Mouse (Mus musculus) T-helper 2 cell (primary cell): Measurements from ENCODE around the gene Lifr.

Experiments
- in situ Hi-C: fragments of 300-600 bp; cut with MboI, MseI; formaldehyde crosslinking; loops from one replicate; pipeline ENCODE4 v1.15.1; 2025; ENCODE audit warnings: high pct_unique_total_duplicates

Lifr gene

DNA sequence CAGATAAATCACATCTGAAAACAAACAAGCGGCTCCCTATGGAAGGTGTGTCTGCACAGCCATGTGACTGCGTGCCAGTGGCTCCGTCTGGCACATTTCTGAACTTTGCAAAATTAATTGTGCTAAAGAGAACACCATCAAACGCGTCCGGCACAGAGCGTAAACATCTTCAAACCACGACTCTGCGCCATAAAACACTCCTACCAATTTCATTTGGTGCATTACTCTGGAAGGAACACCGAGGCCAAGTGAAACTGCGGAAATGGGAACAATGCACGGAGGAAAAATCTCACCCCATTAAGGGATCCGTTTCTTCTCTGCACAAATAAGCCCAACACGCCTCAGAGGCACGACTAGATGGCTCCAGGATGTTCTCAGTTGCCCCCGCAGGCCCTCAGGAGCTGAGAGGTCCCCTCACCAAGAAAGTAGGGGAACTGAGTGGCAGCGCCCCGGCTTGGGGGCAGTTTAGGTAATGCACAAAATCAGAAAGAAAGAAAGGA lies 38.3 kb downstream of the Lifr start:
- in situ Hi-C loops, result no loop called here

DNA sequence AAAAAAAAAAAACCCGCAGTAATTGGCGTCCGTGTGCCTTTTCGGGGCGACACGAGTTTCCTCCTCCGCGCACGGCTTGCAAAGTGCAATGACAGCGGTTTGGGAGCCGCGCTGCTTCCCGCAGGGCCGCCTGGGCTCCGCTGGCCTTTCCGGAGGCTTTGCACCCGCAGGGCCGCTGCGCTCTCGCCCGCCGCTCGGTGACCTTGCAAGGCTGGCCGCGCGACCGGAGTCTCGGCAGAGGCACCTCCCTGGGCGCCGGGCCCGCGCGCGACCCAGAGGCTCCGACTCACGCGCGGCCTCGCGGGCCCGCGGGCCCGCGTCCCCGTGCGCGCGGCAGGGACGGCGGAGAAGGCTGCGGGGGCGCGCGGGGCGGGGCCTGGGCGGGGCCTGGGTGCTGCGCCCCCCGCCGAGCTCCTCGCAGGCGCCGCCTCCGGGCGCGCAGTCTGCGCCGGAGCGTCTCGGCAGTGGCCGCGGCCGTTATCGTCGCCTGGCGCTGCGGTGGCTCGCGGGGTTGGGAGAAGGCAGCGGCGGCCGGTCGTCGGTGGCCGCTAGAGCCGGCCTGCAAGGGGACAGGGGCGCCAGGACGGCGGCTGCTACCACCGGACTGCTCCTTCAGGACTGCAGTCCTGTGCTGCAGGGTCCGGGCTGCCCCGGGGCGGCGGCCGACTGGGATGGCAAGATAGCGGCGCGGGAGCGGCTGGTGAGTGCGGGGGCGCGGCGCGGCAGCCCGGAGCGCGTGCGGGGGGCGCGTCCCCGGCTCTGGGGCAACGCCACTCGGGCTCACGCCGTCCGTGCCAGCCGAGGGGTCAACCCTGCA lies 38.9 kb downstream of the Lifr start:
- in situ Hi-C loops, result no loop called here

DNA sequence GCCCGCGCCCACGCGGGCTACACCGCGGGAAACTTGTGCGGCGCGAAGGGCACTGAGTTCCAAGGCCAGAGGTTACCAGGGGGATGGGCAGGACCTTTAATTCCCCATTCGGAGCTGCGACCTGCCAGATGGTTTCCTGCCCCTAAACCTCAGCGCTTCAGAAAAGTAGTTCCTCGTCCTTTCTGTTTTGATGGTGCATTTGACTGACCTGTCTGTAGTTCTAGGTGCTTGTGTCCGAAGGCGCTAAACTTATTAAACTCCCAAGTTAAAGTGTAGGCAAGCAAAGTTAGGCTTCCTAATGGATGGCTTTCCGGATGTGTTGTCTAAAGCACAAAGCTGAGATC lies 39.5 kb downstream of the Lifr start:
- in situ Hi-C loops, result no loop called here

DNA sequence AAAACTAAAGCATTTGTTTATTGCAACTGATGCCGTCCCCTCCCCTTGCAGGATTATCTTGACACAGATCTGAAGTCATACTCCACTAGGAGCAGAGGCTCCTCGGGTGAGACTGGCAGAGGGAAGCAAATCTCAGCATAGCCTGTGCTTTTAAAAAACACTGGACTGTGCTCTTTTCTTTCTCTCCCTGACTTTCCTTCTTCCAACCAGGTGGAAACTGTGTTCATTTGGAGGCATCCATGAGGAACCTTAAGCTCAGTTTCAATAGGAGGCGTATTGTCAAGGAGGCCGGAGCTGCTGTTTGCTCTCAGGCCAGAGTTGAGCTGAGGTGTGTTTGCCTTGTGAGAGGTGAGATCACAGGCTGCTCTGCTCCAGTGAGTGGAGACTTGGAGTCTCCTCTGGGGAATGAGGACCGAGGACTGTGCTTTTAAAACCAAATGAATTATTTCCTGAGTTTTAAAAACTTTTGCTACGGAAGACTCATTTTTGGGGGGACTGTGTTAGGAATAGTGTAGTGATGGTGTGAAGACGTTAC lies 40.3 kb downstream of the Lifr start:
- in situ Hi-C loops, result no loop called here

DNA sequence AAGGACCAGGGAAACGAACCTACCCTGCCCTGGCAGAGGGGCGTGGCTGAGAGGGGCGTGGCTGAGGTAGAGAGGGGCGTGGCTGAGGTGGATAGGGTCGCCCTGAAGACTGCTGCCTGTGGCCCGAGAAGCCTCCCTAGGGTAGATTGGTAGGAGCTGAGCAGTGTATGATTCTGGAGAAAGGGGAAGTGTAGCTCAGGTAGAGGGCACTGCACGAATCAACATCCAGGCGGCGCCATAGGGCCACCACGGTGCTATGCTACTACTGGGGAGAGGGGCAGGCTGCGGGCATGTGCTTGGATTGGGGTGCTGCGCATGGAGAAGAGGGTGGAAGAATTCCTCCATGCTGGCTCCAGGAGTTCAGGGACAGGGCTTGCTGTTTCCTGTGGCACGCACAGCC lies 42.3 kb downstream of the Lifr start:
- in situ Hi-C loops, result no loop called here

DNA sequence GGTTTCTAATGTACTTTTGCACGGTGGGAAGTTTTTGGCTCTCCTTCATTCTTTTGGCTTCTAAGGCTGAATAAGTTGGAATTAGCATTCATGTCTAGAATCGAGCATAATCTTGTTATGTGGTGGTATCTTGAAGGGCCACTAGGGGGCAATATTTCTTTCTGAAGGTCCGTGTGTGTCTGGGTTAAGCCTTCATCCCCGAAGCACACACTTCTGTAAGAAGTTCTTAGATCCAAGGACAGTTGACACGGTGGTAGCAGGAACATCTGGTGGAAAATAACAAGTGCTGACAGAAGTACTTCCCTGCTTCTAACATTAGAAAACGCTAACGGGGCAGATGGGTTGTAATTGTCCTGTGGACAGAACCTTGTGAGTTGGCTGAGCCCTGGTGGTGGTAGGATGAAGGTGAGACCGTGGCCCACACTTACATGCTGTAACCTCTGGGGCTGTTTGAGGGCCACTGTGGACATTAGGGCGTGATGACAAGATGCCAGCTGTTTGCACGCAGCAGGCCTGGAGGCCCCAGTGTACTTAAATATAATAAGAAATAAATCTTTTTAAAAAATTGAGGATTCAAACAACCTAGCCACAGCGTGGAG lies 44.1 kb downstream of the Lifr start:
- in situ Hi-C loops, result loop anchor here (5.0 kb wide), 2 partner anchors 83 to 227 kb away; no protein-coding TSS in a partner anchor

DNA sequence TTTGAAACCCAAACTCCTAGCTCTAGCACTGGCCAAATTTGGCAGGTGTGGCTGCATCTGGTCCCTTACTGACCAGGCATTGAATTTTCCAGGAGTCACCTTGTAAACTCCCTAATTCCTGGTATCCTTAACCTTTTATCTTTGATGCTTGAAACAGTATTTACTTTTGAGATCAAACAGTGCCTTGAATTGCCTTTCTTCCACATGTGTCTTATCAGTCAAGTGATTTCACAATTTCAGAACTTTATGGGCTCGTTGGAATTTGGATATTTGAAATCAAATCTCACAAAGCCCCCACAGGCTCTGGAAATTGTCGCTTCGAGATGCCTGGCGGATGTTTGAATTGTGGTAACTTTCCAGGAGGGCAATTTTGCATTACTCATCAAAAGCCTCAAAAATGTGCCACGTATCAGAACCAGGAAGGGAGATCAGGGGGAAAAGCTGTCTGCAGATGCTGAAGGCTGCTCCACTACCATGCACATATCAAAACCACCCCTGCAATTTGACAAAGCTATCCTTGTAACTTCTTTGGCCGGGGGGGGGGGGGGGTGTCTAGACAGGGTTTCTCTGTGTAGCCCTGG lies 45.7 kb downstream of the Lifr start:
- in situ Hi-C loops, result loop anchor here (5.0 kb wide), 2 partner anchors 81 to 229 kb away; no protein-coding TSS in a partner anchor

DNA sequence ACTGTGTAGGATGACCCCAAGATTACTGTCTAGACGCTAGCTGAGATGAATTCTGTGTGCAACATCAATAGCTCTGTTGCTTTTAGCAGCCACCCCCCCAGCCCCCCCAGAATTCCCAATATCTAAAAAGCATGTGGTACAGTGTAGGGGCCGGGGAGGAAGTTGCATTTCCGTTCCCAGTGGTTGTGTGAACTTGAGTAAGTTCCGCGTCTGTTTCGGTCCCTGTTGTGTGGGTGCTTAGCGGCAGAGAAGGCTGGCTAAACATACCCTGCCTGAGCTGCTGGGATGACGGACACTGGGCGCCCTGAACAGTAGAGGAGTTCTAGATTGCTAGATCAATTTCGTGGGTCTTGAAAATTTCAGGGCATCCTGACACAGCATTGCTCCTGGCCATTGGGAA lies 46.5 kb downstream of the Lifr start:
- in situ Hi-C loops, result loop anchor here (5.0 kb wide), 2 partner anchors 80 to 230 kb away; no protein-coding TSS in a partner anchor

DNA sequence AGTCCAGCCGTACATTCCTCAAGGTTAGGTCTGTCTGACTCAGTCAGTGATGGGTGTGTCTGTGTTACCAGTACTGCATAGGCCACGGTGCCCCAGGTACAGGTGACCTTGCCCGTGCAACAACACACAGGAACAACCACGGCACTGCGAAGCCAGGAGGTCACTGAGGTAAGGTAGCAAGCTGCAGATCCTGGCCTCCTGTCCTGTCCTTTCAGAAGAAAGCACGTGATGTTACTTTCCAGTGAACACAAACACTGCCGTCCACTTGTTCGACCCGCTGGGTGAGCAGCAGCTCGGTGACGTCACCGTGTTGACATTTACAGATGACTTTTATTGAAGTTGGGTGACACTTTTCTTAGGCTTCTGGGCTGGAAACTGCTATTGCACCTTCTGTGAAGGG lies 47.2 kb downstream of the Lifr start:
- in situ Hi-C loops, result loop anchor here (5.0 kb wide), 2 partner anchors 80 to 230 kb away; no protein-coding TSS in a partner anchor

DNA sequence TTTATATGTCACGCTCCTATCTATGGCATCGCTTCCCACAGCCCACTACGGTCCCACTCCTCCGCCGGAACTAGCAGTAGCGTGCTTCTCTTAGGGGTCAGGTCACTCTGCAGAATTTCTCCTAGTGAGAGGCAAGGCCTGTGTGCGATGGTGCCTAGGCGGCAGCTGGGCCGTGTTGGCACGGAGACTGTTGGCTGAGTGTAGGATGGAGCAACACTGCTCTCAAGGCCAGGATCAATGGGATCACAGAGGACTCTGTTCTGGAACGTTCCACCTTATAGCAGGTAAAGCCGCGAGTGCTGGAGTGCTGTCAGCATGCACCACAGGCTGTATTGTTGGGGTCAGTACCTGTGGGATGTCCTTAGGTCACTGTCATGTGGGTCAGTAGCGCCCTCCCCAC lies 48.1 kb downstream of the Lifr start:
- in situ Hi-C loops, result loop anchor here (5.0 kb wide), 2 partner anchors 79 to 231 kb away; no protein-coding TSS in a partner anchor

DNA sequence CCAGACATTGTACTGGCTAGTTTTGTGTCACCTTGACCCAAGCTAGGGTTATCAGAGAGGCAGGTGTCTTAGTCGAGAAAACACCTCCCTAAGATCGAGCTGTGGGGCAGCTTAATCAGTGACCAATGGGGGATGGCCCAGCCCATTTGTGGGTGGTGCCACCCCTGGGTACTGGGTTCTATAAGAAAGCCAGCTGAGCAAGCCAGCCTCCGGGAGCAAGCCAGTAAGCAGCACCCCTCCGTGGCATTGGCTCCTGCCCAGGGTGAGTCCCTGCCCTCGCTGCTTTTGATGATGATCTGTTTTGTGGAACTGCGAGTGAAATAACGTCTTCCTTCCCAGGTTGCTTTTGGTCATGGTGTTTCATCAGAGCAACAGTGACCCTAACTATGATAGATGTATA lies 49.9 kb downstream of the Lifr start:
- in situ Hi-C loops, result no loop called here

DNA sequence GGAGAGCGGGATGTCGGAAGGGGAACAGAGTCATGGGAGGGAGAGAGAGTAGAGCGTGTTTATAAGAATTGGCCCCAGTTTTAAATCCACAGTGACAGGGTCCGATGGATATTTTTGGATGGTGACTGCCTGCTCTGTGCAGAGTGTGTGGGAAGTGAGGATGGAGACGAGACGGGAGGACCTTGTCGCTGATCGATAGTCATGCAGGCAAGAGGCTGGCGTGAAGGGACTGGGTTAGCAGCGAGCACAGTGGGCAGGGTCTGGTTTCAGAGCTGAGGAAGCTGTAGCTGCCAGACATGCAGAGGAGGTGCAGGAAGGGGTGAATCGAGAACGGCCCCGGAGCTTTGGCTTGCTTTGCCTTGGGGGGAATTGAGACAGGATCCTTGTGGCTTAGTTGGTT lies 50.8 kb downstream of the Lifr start:
- in situ Hi-C loops, result no loop called here

DNA sequence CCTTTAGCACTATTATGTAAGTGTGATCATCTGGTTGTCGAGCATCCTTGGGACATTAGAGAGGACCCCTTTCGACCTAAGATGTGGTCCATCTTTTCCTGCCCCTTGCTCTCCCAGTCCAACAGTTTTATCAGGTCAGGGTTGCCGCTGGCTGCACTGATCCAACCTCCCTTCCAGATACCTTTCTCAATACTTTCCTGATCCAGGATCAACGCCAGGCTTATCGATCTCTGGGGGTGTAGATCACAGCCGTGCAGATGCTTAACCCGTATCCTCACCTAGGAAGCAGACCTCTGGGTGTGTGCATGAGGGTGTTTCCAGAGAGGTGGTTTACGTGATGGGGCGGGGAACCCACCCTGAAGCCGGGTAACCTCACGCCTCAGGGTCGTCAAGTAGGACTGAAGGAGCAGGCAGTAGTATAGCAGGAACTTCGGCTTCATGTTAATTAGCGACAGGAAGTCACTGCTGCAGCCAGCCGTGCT lies 53.3 kb downstream of the Lifr start:
- in situ Hi-C loops, result no loop called here

DNA sequence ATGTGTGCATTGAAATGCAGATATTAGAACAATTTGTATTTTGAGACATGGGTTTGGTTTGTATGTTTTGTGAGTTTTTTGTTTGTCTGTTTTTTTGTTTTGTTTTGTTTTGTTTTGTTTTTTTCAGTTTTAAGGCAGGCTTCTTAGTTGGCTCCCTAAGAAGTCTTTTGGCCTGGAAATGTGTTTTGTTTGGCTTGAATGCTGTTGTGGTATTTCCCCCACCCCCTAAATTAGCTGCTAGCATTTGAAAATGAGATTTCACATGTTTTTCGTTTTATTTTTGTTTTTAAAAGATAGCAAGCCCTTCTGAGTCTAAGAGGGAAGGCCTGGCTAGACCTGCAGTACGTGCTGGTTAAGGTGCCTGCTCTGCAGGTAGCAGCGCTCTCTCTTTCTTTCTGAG lies 54.1 kb downstream of the Lifr start:
- in situ Hi-C loops, result no loop called here

DNA sequence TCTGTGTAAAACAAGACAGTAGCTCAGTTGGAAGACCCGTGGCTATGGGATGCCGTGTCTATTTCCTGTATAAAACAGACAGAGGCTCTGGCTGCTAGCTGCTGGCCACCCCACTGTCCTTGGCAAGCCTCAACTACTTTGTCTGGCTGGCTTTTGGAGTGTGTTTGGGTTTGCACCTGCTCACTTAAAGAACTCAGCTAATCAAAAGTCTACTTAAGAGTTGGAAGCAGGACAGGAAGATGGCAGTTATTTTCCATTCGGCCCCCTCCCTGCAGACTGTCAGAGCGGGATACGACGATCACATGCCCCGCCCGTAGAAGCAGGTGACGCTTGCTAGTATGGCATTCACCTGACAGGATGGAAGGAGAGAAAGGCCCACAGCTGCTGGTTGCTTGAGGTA lies 54.5 kb downstream of the Lifr start:
- in situ Hi-C loops, result no loop called here

DNA sequence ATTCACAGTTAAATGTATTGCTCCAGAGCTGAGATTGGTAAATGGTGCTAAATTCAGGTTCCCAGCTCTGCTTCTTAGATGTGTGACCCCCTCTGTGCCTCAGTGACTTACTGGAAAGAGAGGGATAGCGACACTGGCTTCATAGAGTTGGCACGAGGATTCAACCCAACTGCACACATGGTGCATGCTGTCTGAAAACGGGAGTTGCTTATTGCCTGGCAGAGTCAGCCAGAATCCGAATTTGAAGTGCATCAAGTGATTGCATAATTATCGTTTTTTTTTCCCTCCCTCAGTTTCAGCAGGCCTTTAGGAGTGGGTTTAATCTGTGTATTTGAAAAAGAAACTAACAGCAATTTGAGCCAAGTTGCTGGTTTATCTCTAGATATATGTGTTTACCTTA lies 55.1 kb downstream of the Lifr start:
- in situ Hi-C loops, result no loop called here

DNA sequence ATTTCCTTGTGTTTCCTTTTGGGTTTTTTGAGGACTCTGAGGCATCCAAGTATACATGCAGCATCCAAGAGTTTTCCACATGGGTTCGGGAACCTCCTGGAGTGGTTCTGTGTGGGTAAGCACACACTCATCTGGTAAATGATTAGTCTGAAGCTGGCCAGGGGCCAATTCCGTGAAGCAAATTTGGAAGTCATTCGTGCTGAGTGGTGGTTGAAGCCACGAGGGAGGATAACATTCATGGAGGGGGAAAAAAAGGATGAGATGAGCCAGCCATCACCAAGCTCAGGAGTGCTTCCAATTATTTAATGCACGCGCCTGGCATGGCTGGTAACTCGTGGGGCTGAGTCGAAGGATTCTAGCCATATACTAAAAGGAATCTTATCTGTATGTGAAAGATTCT lies 56.1 kb downstream of the Lifr start:
- in situ Hi-C loops, result no loop called here

DNA sequence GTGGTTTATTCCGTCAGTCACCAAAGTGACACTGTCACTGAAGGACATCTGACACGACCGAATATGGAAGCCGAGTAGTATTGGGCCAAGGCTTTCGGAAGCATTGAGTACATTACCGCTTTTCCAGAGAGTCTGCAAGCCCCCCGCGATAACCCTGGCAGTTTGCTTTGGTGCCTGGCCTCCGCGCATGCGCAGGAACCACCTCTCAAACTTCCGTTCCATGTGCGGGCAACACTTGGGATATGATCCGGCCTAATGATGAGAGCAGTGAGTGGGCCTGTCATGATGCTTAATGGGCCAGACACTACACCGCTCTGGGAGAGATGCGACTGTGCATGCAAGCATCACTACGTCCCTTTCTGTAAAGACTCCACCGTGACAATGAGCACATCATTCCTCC lies 59.4 kb downstream of the Lifr start:
- in situ Hi-C loops, result no loop called here

DNA sequence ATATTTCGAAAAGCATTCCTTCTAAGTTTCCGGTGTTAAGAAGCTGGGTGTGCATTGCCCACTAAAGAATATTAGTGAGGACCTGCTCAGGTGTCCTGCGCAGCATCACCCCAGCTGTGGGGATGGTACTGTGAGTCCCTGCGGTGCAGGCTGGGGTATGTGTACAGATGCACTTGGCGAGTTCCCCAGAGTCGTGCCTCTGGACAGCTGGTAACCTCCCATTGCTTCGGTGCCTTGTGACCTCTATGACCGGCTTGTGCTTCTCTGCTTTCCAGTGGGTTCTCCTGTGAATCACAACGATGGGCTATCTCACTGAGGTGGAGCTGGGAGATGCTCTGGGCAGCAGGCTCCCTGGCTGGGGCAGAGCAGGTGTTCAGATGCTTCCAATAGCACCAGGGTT lies 60.2 kb downstream of the Lifr start:
- in situ Hi-C loops, result no loop called here

DNA sequence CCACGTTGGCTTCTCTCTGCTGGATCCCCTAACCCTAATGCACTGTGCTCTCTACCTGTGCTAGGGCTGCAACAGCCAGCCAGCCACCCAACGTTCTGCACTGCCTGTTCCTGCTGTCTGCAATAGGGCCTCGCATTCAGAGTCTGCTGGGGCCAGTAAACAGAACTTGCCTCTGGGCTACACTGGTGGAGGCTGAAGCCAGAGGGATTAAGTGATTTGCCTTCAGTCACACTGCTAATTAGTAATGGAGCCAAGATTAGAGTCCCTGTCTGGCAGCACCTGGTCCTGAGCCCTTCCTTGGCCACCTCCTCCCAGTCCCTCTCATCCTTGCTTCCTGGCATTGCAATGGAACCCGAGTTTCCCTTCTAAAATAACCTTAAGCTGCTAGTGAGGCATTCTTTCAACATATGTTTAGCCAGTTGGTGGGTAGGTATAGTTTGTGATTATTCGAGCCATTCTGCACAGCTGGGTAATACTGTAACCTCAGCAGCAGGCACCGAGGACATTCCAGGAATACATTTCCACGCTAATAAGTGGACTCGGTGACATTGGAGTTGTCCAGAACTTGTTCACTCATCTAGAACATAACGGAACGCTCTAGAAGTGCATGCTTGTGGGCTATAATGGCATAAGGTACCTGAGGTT lies 61.8 kb downstream of the Lifr start:
- in situ Hi-C loops, result no loop called here

DNA sequence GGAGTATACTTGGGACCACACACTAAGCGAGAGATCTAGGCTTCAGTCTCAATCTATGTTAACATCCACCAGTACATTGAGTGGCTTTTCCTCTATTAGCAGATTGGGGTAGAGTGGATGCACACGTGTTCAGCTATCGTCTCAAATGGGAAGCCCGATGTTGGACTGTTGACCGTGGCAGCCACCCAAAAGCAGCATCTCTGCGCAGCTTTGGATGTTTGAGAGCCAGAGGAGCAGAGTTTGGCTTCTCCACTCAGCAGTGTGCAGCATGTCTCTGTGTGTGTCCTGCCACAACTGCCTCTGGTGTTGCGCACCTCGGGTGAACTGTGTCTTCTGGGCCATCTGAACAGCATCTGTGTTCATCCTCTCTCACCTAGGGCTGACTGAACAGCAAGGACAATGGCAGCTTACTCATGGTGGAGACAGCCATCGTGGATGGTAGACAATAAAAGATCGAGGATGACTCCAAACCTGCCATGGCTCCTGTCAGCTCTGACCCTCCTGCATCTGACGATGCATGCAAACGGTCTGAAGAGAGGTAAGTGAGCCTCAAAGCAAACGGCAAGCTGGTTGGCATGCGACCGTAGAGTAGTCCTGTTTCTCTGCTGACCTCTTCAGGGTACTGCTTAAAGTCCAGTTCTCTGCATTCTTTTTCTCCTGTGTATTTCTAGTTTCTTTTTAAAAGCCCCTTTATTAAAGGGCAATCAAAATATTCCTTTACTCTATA lies 63.8 kb downstream of the Lifr start:
- in situ Hi-C loops, result no loop called here
